Mouse (Mus musculus): ENCODE data around the gene Irf8. TPM values are rescaled to one million over a fixed set of nuclear protein-coding genes. Genes with fewer than 3 reads are reported as not detected.

Irf8 gene
- polyA plus RNA-seq, 1 experiment = 109 TPM

DNA sequence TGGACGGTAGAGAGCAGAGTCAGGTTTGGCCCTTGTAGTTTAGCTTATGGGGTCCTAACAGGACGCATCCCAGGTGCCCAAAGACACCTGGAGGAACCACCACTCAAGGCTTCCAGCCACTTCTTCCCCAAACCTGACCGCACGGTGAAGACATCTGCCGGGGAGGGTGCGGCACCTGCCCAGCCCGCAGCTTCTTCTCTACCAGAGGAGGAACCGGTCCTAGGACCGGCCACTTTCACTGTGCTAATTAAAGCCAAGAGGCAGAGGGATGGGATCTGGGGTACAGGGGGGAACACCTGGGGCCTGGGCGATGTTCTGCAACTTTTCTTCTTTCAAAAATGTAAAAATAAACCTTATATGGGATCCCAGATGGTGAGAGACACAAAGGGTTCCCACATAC lies 41.0 kb downstream of the Irf8 start:
- H3K4me3 ChIP-seq (ENCODE audit: control insufficient read depth, insufficient read depth, low read length) = no peak overlapping the region
- no peaks in the 10 kb centered on the region for H3K27me3 ChIP-seq (ENCODE audit: control insufficient read depth, insufficient read depth, low read length)
- H3K27ac ChIP-seq (ENCODE audit: control insufficient read depth, insufficient read depth, low read length) = no peak overlapping the region
- 43% methylated on average over 10 of the region's 10 CpGs for whole genome bisulfite sequencing
- no peak for TF ChIP-seq CTCF (IDR thresholded peaks at IDR 0.05; ENCODE audit: borderline replicate concordance, control insufficient read depth, extremely low read depth, insufficient read depth, low read length, poor library complexity)
- TF ChIP-seq POLR2A (IDR thresholded peaks at IDR 0.05; ENCODE audit: control insufficient read depth, extremely low read depth, insufficient read depth, low read length, poor library complexity) = no peak
- no peaks in the 10 kb centered on the region for H3K36me3 ChIP-seq (ENCODE audit: control insufficient read depth, insufficient read depth, low read length)
- H3K4me1 ChIP-seq (replicated peaks; ENCODE audit: control insufficient read depth, insufficient read depth, low read length) = peaks cover 23% of the 10 kb centered on the region
- DNase-seq = no peak

DNA sequence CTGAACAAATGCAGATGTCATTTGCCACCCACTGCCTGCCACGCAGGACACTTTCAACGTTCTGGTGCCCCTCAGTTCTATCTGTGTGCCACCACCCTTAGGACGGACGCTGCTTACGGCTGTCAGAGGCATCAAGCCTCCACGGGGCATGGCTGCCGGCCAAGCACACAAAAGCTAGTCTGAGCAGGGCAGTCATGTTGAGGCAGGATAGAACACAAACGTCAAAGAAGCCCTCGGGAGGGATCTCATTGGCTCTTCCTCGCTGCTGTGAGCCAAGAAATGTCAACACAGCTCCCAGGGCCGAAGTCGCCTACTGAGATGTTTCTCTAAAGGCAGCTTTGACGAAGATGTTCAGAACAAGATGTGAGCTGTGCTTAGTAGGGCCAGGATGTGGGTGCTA lies 41.6 kb downstream of the Irf8 start:
- DNase-seq = no peak
- peaks cover 23% of the 10 kb centered on the region for H3K4me1 ChIP-seq (replicated peaks; ENCODE audit: control insufficient read depth, insufficient read depth, low read length)
- 79% methylated on average over 13 of the region's 13 CpGs for WGBS
- no peaks in the 10 kb centered on the region for H3K36me3 ChIP-seq (ENCODE audit: control insufficient read depth, insufficient read depth, low read length)
- H3K27ac ChIP-seq (ENCODE audit: control insufficient read depth, insufficient read depth, low read length) = no peak overlapping the region
- H3K4me3 ChIP-seq (ENCODE audit: control insufficient read depth, insufficient read depth, low read length) = no peak overlapping the region
- H3K27me3 ChIP-seq (ENCODE audit: control insufficient read depth, insufficient read depth, low read length) = no peaks in the 10 kb centered on the region
- TF ChIP-seq POLR2A (IDR thresholded peaks at IDR 0.05; ENCODE audit: control insufficient read depth, extremely low read depth, insufficient read depth, low read length, poor library complexity) = no peak
- no peak for TF ChIP-seq CTCF (IDR thresholded peaks at IDR 0.05; ENCODE audit: borderline replicate concordance, control insufficient read depth, extremely low read depth, insufficient read depth, low read length, poor library complexity)

DNA sequence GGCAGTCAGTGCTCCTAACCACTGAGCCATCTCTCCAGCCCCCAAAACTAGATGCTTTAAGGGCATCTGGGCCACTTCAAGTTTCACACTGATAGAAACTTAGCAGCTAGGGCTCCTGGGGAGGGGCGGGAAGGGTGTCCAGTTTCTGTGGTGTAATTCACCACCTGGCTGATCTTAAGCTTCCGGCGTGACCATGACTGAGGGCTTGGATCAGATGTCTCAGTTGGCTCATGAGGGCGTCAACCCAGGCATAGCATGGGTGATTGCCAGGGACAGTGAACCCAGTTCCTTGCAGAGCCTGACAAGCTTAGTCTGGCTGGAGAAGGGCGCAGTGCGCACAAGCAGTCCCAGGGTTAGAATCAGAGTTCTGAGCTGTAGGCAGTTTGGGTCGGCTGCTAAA lies 42.9 kb downstream of the Irf8 start:
- Histone ChIP-seq H3K4me1 (replicated peaks; ENCODE audit: control insufficient read depth, insufficient read depth, low read length) (peaks cover 13% of the 10 kb centered on the region), H3K27ac (ENCODE audit: control insufficient read depth, insufficient read depth, low read length) (no peak overlapping the region), H3K27me3 (ENCODE audit: control insufficient read depth, insufficient read depth, low read length) (no peaks in the 10 kb centered on the region), H3K4me3 (ENCODE audit: control insufficient read depth, insufficient read depth, low read length) (no peak overlapping the region), H3K36me3 (ENCODE audit: control insufficient read depth, insufficient read depth, low read length) (no peaks in the 10 kb centered on the region)
- no peak for DNase-seq
- WGBS = 93% methylated on average over 7 of the region's 7 CpGs
- TF ChIP-seq POLR2A (IDR thresholded peaks at IDR 0.05; ENCODE audit: control insufficient read depth, extremely low read depth, insufficient read depth, low read length, poor library complexity) (no peak), CTCF (IDR thresholded peaks at IDR 0.05; ENCODE audit: borderline replicate concordance, control insufficient read depth, extremely low read depth, insufficient read depth, low read length, poor library complexity) (no peak)

DNA sequence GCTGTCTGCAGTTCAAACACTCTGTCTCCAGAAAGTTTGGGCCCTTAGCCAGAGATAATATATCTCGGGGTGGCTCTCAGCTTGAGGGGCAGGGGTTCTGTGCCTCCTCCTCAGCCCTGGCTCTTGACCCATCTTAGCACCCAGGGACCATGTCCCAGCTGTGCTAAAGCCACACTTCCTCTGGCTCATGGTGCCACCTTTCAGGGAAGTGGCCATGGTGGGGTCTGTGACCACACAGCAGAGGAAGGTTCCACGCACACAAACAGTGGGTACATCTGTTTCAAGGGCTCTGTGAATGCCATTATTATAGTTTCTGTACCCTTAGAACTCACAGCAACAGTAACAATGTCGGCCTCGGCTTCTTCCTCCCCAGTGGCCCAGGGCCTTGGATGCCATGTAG lies 47.6 kb downstream of the Irf8 start:
- no peak for DNase-seq
- TF ChIP-seq POLR2A (IDR thresholded peaks at IDR 0.05; ENCODE audit: control insufficient read depth, extremely low read depth, insufficient read depth, low read length, poor library complexity) (no peak), CTCF (IDR thresholded peaks at IDR 0.05; ENCODE audit: borderline replicate concordance, control insufficient read depth, extremely low read depth, insufficient read depth, low read length, poor library complexity) (no peak)
- Histone ChIP-seq H3K4me3 (ENCODE audit: control insufficient read depth, insufficient read depth, low read length) (no peak overlapping the region), H3K4me1 (replicated peaks; ENCODE audit: control insufficient read depth, insufficient read depth, low read length) (no peaks in the 10 kb centered on the region), H3K27me3 (ENCODE audit: control insufficient read depth, insufficient read depth, low read length) (no peaks in the 10 kb centered on the region), H3K27ac (ENCODE audit: control insufficient read depth, insufficient read depth, low read length) (no peak overlapping the region), H3K36me3 (ENCODE audit: control insufficient read depth, insufficient read depth, low read length) (no peaks in the 10 kb centered on the region)
- 51% methylated on average over 4 of the region's 4 CpGs for WGBS

DNA sequence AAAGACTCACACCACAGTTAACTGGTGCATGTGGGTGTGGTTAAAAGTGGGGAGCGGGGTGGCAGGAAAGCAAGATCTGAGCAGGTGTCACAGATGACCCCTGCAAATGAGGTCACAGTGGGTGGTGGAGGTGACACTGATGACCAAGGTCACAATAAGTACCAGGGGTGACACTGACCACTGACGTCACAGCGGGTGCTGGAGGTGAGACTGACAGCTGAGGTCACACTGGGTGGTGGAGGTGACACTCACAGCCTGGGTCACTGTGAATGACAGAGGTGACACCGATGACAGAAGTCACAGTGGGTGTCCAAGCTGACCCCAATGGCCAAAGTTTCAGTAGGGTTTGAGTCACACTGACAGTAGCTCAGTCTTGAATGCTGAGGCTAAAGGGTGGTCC lies 50.6 kb downstream of the Irf8 start:
- Histone ChIP-seq H3K27me3 (ENCODE audit: control insufficient read depth, insufficient read depth, low read length) (no peaks in the 10 kb centered on the region), H3K4me3 (ENCODE audit: control insufficient read depth, insufficient read depth, low read length) (no peak overlapping the region), H3K36me3 (ENCODE audit: control insufficient read depth, insufficient read depth, low read length) (no peaks in the 10 kb centered on the region), H3K27ac (ENCODE audit: control insufficient read depth, insufficient read depth, low read length) (no peak overlapping the region), H3K4me1 (replicated peaks; ENCODE audit: control insufficient read depth, insufficient read depth, low read length) (no peaks in the 10 kb centered on the region)
- 92% methylated on average over 4 of the region's 4 CpGs for WGBS
- TF ChIP-seq POLR2A (IDR thresholded peaks at IDR 0.05; ENCODE audit: control insufficient read depth, extremely low read depth, insufficient read depth, low read length, poor library complexity) (no peak), CTCF (IDR thresholded peaks at IDR 0.05; ENCODE audit: borderline replicate concordance, control insufficient read depth, extremely low read depth, insufficient read depth, low read length, poor library complexity) (no peak)
- DNase-seq = no peak

DNA sequence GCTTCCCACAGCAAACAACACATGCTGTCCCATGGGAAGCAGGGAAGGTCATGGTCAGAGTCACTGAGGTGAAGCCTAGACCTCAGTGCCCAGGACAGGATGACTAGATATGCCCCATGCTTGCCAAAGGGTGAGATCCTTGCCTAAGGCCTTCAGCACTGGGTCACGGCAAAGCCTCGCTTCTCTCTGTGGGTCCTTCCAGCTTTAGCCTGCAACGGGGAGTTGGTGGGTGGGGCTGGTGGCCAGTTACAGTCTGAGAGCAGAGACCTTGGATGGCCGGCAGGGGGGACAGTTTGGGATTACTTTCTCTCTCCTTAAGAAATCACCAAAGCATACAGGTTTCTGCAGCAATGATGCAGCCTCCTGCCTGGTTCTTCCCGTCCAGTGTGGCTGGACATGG lies 51.5 kb downstream of the Irf8 start:
- DNase-seq = no peak
- H3K27me3 ChIP-seq (ENCODE audit: control insufficient read depth, insufficient read depth, low read length) = no peaks in the 10 kb centered on the region
- H3K36me3 ChIP-seq (ENCODE audit: control insufficient read depth, insufficient read depth, low read length) = no peaks in the 10 kb centered on the region
- H3K4me3 ChIP-seq (ENCODE audit: control insufficient read depth, insufficient read depth, low read length) = no peak overlapping the region
- H3K27ac ChIP-seq (ENCODE audit: control insufficient read depth, insufficient read depth, low read length) = no peak overlapping the region
- no peak for TF ChIP-seq CTCF (IDR thresholded peaks at IDR 0.05; ENCODE audit: borderline replicate concordance, control insufficient read depth, extremely low read depth, insufficient read depth, low read length, poor library complexity)
- no peak for TF ChIP-seq POLR2A (IDR thresholded peaks at IDR 0.05; ENCODE audit: control insufficient read depth, extremely low read depth, insufficient read depth, low read length, poor library complexity)
- WGBS = 88% methylated on average over 5 of the region's 5 CpGs
- peaks cover 4% of the 10 kb centered on the region; the same call in 1 of the 2 replicates for H3K4me1 ChIP-seq (replicated peaks; ENCODE audit: control insufficient read depth, insufficient read depth, low read length)

DNA sequence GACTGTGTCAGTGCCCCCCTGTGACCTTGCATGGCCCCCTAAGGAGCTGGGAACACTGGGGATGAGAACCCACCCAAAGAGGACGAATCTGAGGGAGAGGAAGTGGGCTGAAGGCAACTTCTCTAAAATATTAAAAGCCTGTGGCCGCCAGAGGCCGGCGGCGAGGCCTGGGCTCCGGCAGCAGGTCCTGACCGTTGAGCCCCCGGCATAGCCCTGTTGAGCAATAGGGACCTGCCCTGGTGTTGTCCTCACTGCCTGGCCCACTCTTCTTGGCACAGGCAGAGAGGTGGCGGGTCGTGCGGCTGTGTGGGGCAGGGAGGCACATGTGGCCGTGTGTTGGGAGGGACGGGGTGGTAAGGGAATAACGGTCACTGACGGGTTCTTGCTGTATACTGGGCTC lies 56.6 kb downstream of the Irf8 start:
- no peaks in the 10 kb centered on the region for H3K36me3 ChIP-seq (ENCODE audit: control insufficient read depth, insufficient read depth, low read length)
- no peak for DNase-seq
- no peak overlapping the region for H3K27ac ChIP-seq (ENCODE audit: control insufficient read depth, insufficient read depth, low read length)
- H3K4me1 ChIP-seq (replicated peaks; ENCODE audit: control insufficient read depth, insufficient read depth, low read length) = peaks cover 12% of the 10 kb centered on the region; the same call in 1 of the 2 replicates
- H3K27me3 ChIP-seq (ENCODE audit: control insufficient read depth, insufficient read depth, low read length) = no peaks in the 10 kb centered on the region
- H3K4me3 ChIP-seq (ENCODE audit: control insufficient read depth, insufficient read depth, low read length) = no peak overlapping the region
- TF ChIP-seq POLR2A (IDR thresholded peaks at IDR 0.05; ENCODE audit: control insufficient read depth, extremely low read depth, insufficient read depth, low read length, poor library complexity) = no peak
- WGBS = 40% methylated on average over 15 of the region's 15 CpGs
